Mouse (Mus musculus) testis, postnatal 10 days (tissue): ENCODE results near the gene D830030K20Rik.
"Not testable (repeated sequence)": the region's sequence is repeated elsewhere in the genome, so short reads cannot be mapped to it uniquely, and the experiment has no call there.

Experiments
- DNase-seq: peaks from one replicate; pipeline ENCODE4 v3.0.0; 2021; ENCODE audit warnings: low spot score

Gene D830030K20Rik

DNA sequence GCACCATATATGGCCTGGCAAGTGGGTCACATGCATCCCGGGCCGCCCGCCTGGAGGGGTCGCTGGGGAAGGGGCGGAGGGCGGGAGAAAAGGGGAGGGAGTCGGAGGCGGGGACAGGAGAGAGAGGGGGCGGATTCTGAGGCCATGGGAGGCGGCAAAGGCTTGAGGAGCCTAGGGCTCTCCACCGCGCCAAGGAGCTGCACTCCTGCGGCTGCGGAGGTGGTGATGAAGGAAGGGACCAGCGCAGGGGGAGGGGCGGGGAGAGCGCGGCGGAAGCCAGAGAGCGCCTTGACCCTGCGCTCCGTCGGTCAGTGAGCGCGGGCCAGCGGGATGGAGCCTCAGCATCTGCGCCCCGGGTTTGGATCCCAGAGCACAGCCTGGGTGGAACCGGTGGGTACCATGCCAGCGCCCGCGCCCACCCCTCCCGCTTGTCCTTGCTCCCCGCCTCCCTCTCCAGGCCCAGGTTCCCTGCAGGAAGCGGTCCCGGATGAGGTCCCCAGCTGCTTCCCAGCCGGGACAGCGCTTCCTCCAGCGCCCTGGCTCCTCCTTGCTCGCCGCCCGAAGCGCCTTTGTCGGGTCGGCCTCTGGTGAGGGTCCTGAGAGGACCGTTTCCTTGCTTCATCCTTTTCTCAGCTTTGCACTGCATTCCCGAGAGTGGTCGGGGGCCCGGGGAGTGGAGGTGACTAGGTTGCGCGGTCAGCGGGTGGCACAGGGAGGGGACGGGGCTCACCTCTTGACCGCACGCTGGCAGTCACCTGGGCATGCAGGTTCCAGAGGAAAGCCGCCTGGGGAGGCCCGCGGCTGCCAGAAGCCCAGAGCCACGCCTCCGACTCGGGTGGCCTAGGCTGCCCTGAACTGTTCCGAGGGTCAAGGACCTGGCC lies at the start of gene D830030K20Rik:
TSS of gene D830030K20Rik (plus strand) at position 217 of the 881 bp plus-strand sequence.
- peak; percentile 26 for DNase-seq

- not testable (repeated sequence) for DNase-seq
Measured at GRCm38 (mm10) chr14:3187955-3188354, 20.3 kb upstream of the D830030K20Rik start, which contains the start of gene Gm5795. Gene Gm5795 (plus strand): TSS chr14:3188255.

DNA sequence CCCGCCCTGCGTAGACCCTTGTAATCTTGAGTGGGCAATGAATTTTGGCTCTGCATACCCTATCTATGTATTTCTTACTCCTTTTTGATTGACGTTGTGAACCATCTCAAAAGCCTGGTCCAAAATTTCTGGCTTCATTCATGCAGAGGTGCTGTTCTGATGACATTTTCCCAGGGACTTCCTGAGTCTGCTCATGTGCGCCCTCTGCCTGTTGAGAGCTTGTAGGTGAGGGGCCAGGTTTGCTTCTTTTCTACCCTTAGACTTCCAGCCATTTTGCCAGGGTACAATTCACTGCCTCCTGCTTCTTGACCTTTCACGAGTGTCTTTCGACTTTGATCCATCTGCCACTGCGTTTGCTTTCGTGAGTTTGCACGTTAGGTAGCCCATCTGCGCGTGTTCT lies 1.1 kb downstream of the D830030K20Rik start:
- peak; percentile 31 for DNase-seq

DNA sequence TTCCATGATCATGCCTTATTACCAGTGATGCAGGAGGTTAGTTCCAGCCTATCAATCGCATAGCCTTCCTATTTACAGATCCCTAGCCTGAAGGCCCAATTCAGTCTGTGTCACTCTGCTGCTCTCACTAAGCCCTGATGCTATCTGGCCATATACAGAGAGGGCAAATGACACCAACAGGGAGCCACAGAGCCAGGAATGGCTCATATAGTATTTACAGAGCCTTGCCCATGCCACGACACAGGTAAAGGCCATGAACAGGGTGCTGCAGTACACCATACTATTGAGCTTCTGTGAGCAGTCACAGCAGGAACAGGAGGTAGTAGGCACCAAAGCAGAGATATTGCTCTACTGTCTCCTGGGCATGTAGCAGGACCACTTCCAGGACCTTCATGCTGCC lies 54.2 kb downstream of the D830030K20Rik start:
- DNase-seq = not testable (repeated sequence)
